9 mouse cellular contexts compared by ENCODE assay signal in genomic region chr7:90042364-90042763, GRCm38 (mm10).
DNase-seq lines count a peak whose midpoint lies in the region; ATAC-seq and TF ChIP-seq lines count a peak whose summit lies in the region.
"Had no signal": no experiment of that assay in that cellular context is flagged by ENCODE, and none has a peak within 500 bp of the region (broad histone marks: within the 10 kb centered on the region; RNA-seq: fewer than 3 reads in every experiment).

No protein-coding gene starts in this region.

- TF ChIP-seq CTCF in embryonic fibroblast, embryonic 13.5 days (IDR thresholded peaks at IDR 0.05; ENCODE audit: borderline replicate concordance, insufficient read depth, low read length), result no peak

- peak; percentile 77; the same call in 1 of the 2 replicates for ATAC-seq in heart, embryonic 12.5 days (ENCODE audit: insufficient number of reproducible peaks, low FRiP score)

- no peak overlapping the region for H3K4me2 ChIP-seq in heart, embryonic 12.5 days

- 77% methylated on average over 7 of the region's 7 CpGs for WGBS in heart, embryonic 12.5 days
- 15% methylated on average over 7 of the region's 7 CpGs for WGBS in macrophage (ENCODE audit: missing documents)

- H3K4me3 ChIP-seq in heart, embryonic 12.5 days, result no peak overlapping the region
- no peak overlapping the region for H3K4me3 ChIP-seq in embryonic fibroblast, embryonic 13.5 days (ENCODE audit: insufficient read depth, low read length)
- H3K4me3 ChIP-seq in macrophage (ENCODE audit: inconsistent target), result no peak overlapping the region

- TF ChIP-seq POLR2A in embryonic fibroblast, embryonic 13.5 days (IDR thresholded peaks at IDR 0.05; ENCODE audit: low read depth, low read length), result no peak

- H3K9me3 ChIP-seq in heart, embryonic 12.5 days (replicated peaks), result no peaks in the 10 kb centered on the region

- intact Hi-C loops in heart, postnatal 14 days (cut with DNase I), result no loop called here

- DNase-seq in heart, postnatal 14 days, result no peak
- DNase-seq in CD4-positive, CD25-positive, alpha-beta regulatory T cell, adult 2 months (ENCODE audit: low read depth, low spot score), result peak; percentile 41
- no peak for DNase-seq in ovary, postnatal 36 days (ENCODE audit: low spot score)
- DNase-seq in cerebellum, adult 18-20 months, result no peak
- DNase-seq in urinary bladder, adult 18-20 months (ENCODE audit: low spot score in 2 of 2), result no peak
- DNase-seq: gastrocnemius, postnatal 10 days had no signal

- no peaks in the 10 kb centered on the region for H3K27me3 ChIP-seq in heart, embryonic 12.5 days (replicated peaks)

- H3K36me3 ChIP-seq in heart, embryonic 12.5 days, result no peaks in the 10 kb centered on the region
- H3K36me3 ChIP-seq in macrophage (ENCODE audit: inconsistent target), result no peaks in the 10 kb centered on the region

- peak overlapping the region; percentile 30; the same call in 1 of the 2 replicates for H3K27ac ChIP-seq in heart, embryonic 12.5 days (ENCODE audit: poor library complexity, severe bottlenecking)
- peak overlapping the region; percentile 11 for H3K27ac ChIP-seq in embryonic fibroblast, embryonic 13.5 days (ENCODE audit: insufficient read depth, low read length)
- H3K27ac ChIP-seq in macrophage, result peak overlapping the region; percentile 85

- no peak overlapping the region for H3K9ac ChIP-seq in heart, embryonic 12.5 days

- peaks cover 20% of the 10 kb centered on the region for H3K4me1 ChIP-seq in heart, embryonic 12.5 days (replicated peaks)
- 0 out of 2 replicates have a peak, but pooled peaks cover 5% of the 10 kb centered on the region for H3K4me1 ChIP-seq in embryonic fibroblast, embryonic 13.5 days (ENCODE audit: control insufficient read depth, insufficient read depth, low read length)

- H3K79me2 ChIP-seq in macrophage (ENCODE audit: inconsistent target), result no peaks in the 10 kb centered on the region

Comparison
In these comparisons a context has a peak if more than half of its experiments do, and no peak if none do; other contexts are left out.
1. H3K27ac ChIP-seq: peak in every context shown above with its lines; median percentile 85 in macrophage; 30 in heart, embryonic 12.5 days; 11 in embryonic fibroblast, embryonic 13.5 days.